Mouse (Mus musculus): ENCODE measurements around the gene Mia3. TPM values are rescaled to one million over a fixed set of nuclear protein-coding genes. Genes with fewer than 3 reads are reported as not detected.
"Not testable (repeated sequence)": the region's sequence is repeated elsewhere in the genome, so short reads cannot be mapped to it uniquely, and the experiment has no call there.

Mia3 gene
- total and polyA plus RNA-seq, 3 experiments = 51.6 to 129 (median 101) TPM

DNA sequence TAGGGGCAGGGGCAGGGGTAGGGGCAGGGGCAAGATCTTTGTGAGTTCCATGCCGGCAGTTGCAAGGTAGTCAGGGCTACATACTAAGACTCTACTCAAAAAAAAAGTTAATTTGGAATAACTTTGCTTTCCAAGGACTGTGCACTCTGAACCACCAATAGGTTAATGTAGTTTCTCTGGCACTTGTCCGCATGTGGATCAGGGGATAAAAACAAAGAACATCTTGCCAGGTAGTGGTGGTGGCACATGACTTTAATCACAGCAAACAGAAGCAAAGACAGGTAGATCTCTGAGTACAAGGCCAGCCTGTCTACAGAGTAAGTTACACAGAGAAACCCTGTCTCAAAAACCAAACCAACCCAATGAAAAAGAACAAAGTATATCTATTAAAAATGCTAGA, 13.3 kb upstream of the Mia3 start:
- Histone ChIP-seq H3K27ac (no peak overlapping the region), H3K36me3 (ENCODE audit: control insufficient read depth, insufficient read depth, low read length) (no peaks in the 10 kb centered on the region), H3K9ac (ENCODE audit: low read depth, low read length) (no peak overlapping the region), H3K79me2 (replicated peaks; ENCODE audit: control insufficient read depth, insufficient read depth, low read length) (no peaks in the 10 kb centered on the region), H3K27me3 (ENCODE audit: control insufficient read depth, insufficient read depth, low read length) (no peaks in the 10 kb centered on the region), H3K4me3 (no peak overlapping the region), H3K4me1 (ENCODE audit: control insufficient read depth, insufficient read depth, low read length) (peaks cover 3% of the 10 kb centered on the region; the same call in 1 of the 2 replicates)
- DNase-seq = no peak
- intact Hi-C loops (cut with DNase I) = no loop called here
- WGBS = 79% methylated on average over 2 of the region's 2 CpGs
- TF ChIP-seq CTCF (IDR thresholded peaks at IDR 0.05) (no peak), EP300 (IDR thresholded peaks at IDR 0.05; ENCODE audit: insufficient read depth, low read depth, low read length) (no peak), POLR2A (IDR thresholded peaks at IDR 0.05; ENCODE audit: insufficient read depth, low read depth, low read length) (no peak)

DNA sequence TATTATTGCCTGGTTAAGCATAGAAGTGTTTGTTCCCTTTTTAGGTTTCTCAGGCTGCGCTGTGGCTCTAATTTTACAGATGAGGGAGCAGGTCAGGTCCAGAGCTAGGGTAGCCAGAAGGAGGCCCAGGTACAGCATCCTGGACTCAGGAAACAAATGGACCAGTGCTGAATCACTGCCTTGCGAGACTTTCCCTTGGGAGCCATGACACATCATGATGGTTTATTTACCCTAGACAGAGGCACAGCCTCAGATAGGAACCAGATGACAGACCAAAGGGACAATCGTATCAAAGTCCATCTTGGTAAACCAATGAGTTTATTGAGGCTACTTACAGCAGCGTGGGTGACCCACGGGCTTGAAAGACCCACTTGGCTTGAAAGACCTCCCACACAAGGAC, 12.5 kb upstream of the Mia3 start:
- Histone ChIP-seq H3K4me3 (no peak overlapping the region), H3K9ac (ENCODE audit: low read depth, low read length) (no peak overlapping the region), H3K27me3 (ENCODE audit: control insufficient read depth, insufficient read depth, low read length) (no peaks in the 10 kb centered on the region), H3K79me2 (replicated peaks; ENCODE audit: control insufficient read depth, insufficient read depth, low read length) (no peaks in the 10 kb centered on the region), H3K27ac (no peak overlapping the region), H3K36me3 (ENCODE audit: control insufficient read depth, insufficient read depth, low read length) (no peaks in the 10 kb centered on the region), H3K4me1 (ENCODE audit: control insufficient read depth, insufficient read depth, low read length) (peaks cover 3% of the 10 kb centered on the region; the same call in 1 of the 2 replicates)
- no peak for DNase-seq
- TF ChIP-seq CTCF (IDR thresholded peaks at IDR 0.05) = no peak
- TF ChIP-seq EP300 (IDR thresholded peaks at IDR 0.05; ENCODE audit: insufficient read depth, low read depth, low read length) = no peak
- no peak for TF ChIP-seq POLR2A (IDR thresholded peaks at IDR 0.05; ENCODE audit: insufficient read depth, low read depth, low read length)
- WGBS = 71% methylated on average over 5 of the region's 5 CpGs
- intact Hi-C loops (cut with DNase I) = no loop called here

DNA sequence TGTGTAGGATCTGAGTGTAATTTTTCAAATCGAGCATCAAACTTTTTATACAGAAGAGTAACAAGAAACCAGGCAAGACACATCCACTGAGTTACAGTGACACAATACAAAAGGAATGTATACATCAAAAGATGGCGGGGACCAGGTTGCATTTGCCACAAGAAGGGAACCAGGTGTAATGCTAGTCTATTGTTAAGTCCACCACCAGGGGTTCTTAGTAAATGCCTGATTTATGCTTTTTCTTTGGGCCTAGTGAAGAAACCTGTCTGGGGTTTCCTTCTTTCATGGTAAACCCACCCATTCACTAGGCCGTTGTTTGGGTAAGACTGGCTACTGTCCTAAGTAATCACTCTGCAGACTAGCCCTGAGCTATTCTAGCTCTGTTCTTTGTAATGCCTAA, 10.0 kb upstream of the Mia3 start:
- DNase-seq; H3K36me3 ChIP-seq (ENCODE audit: control insufficient read depth, insufficient read depth, low read length); H3K27ac ChIP-seq; H3K27me3 ChIP-seq (ENCODE audit: control insufficient read depth, insufficient read depth, low read length); H3K4me1 ChIP-seq (ENCODE audit: control insufficient read depth, insufficient read depth, low read length); H3K79me2 ChIP-seq (replicated peaks; ENCODE audit: control insufficient read depth, insufficient read depth, low read length); H3K4me3 ChIP-seq; H3K9ac ChIP-seq (ENCODE audit: low read depth, low read length); intact Hi-C loops (cut with DNase I): not testable (repeated sequence)
- 88% methylated on average over 3 of the region's 3 CpGs for WGBS

DNA sequence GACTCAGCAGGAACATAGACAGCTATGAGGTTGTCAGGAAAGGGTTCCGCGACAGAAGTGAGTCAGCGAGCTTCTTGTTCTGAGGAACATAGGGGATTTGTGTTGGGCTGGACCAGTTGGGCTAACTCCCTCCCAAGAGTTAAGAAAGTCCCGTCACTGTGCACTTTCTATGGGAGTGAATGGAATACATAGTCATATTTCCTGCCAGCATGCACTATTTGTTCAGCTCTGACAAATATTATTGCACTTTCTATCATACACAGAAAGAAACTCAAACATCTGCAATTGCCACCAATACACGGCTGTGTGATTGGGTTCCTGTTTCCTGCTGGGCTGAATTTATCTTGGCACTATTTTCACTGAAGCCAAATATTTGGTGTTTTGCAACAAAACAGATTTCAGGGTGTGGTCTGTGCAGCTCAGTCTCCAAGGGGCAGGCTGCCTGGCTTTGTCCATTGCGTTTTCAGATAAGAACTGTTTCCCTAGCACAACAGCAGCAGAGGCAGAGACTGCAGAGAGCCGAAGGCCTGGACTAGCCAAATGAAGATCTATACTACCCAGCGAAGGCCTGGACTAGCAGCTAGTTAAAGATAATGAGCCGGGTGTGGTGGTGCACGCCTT, 9.1 kb upstream of the Mia3 start:
- DNase-seq = peak; percentile 41 to 63
- Histone ChIP-seq H3K4me3 (no peak overlapping the region), H3K79me2 (replicated peaks; ENCODE audit: control insufficient read depth, insufficient read depth, low read length) (no peaks in the 10 kb centered on the region), H3K27me3 (ENCODE audit: control insufficient read depth, insufficient read depth, low read length) (no peaks in the 10 kb centered on the region), H3K27ac (peak overlapping the region; percentile 57), H3K36me3 (ENCODE audit: control insufficient read depth, insufficient read depth, low read length) (no peaks in the 10 kb centered on the region), H3K4me1 (ENCODE audit: control insufficient read depth, insufficient read depth, low read length) (peaks cover 3% of the 10 kb centered on the region; the same call in 1 of the 2 replicates), H3K9ac (ENCODE audit: low read depth, low read length) (no peak overlapping the region)
- intact Hi-C loops (cut with DNase I) = no loop called here
- WGBS = 29% methylated on average over 10 of the region's 10 CpGs
- 0 out of 2 replicates have a peak, but pooled peaks have one; percentile 32 for TF ChIP-seq POLR2A (IDR thresholded peaks at IDR 0.05; ENCODE audit: insufficient read depth, low read depth, low read length)
- TF ChIP-seq CTCF (IDR thresholded peaks at IDR 0.05) = no peak

DNA sequence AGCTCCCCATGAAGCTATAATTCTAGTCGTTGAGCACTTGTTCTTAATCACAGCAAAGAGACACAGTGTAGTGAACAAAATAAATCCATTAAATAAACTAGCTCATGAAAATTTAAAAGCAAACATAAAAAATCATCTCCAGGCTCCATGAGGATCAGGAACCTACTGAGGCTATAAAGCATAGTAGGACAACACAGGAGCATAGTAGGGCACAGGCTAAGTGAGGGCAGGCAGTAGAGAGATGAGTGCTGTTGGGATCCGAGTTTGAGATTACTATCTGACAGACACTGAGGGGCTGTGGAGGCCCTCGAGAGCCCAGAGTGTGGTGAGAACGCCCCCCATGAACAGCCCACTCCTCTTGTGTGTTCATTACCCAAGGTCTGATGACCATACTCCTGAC, 7.7 kb upstream of the Mia3 start:
- Histone ChIP-seq H3K4me1 (ENCODE audit: control insufficient read depth, insufficient read depth, low read length) (peaks cover 3% of the 10 kb centered on the region; the same call in 1 of the 2 replicates), H3K36me3 (ENCODE audit: control insufficient read depth, insufficient read depth, low read length) (no peaks in the 10 kb centered on the region), H3K27me3 (ENCODE audit: control insufficient read depth, insufficient read depth, low read length) (no peaks in the 10 kb centered on the region), H3K4me3 (no peak overlapping the region), H3K9ac (ENCODE audit: low read depth, low read length) (no peak overlapping the region), H3K79me2 (replicated peaks; ENCODE audit: control insufficient read depth, insufficient read depth, low read length) (no peaks in the 10 kb centered on the region), H3K27ac (no peak overlapping the region)
- TF ChIP-seq CTCF (IDR thresholded peaks at IDR 0.05) (no peak), POLR2A (IDR thresholded peaks at IDR 0.05; ENCODE audit: insufficient read depth, low read depth, low read length) (no peak), EP300 (IDR thresholded peaks at IDR 0.05; ENCODE audit: insufficient read depth, low read depth, low read length) (no peak)
- intact Hi-C loops (cut with DNase I) = no loop called here
- WGBS = 78% methylated on average over 4 of the region's 4 CpGs
- DNase-seq = no peak

DNA sequence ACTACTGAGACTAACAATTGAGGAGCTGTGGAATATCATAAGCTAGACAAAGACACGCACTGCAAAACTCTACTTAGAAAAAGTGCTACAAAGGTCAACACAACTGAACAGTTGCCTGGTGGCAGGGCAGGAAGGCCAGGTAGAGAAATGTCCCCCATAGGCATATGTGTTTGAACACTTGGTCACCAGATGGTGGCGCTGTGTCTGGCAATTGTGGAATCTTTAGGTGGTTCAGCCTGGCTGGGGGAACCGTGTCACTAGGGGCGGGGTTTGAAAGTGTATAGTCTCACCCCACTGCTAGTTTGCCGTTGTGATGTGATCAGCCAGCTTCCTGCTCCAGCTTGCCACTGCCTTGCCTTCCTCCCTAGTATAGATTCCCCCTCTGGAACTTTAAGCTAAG, 5.4 kb upstream of the Mia3 start:
- Histone ChIP-seq H3K36me3 (ENCODE audit: control insufficient read depth, insufficient read depth, low read length) (no peaks in the 10 kb centered on the region), H3K4me1 (ENCODE audit: control insufficient read depth, insufficient read depth, low read length) (peaks cover 3% of the 10 kb centered on the region; the same call in 1 of the 2 replicates), H3K9ac (ENCODE audit: low read depth, low read length) (no peak overlapping the region), H3K27ac (no peak overlapping the region), H3K79me2 (replicated peaks; ENCODE audit: control insufficient read depth, insufficient read depth, low read length) (no peaks in the 10 kb centered on the region), H3K27me3 (ENCODE audit: control insufficient read depth, insufficient read depth, low read length) (no peaks in the 10 kb centered on the region), H3K4me3 (no peak overlapping the region)
- intact Hi-C loops (cut with DNase I) = no loop called here
- TF ChIP-seq CTCF (IDR thresholded peaks at IDR 0.05) (no peak), POLR2A (IDR thresholded peaks at IDR 0.05; ENCODE audit: insufficient read depth, low read depth, low read length) (no peak), EP300 (IDR thresholded peaks at IDR 0.05; ENCODE audit: insufficient read depth, low read depth, low read length) (no peak)
- no peak for DNase-seq
- WGBS = 76% methylated on average over 5 of the region's 5 CpGs
